Mouse (Mus musculus): ENCODE data around the gene Epha5.

Gene Epha5

GRCm38 (mm10) chr5:84313619-84314018 is 103.6 kb downstream of the Epha5 start:
- no peak for DNase-seq (ENCODE audit: low spot score in 2 of 2)

GRCm38 (mm10) chr5:84298878-84299736 is 118.1 kb downstream of the Epha5 start:
- DNase-seq (ENCODE audit: low spot score in 2 of 2), result no peak

DNA sequence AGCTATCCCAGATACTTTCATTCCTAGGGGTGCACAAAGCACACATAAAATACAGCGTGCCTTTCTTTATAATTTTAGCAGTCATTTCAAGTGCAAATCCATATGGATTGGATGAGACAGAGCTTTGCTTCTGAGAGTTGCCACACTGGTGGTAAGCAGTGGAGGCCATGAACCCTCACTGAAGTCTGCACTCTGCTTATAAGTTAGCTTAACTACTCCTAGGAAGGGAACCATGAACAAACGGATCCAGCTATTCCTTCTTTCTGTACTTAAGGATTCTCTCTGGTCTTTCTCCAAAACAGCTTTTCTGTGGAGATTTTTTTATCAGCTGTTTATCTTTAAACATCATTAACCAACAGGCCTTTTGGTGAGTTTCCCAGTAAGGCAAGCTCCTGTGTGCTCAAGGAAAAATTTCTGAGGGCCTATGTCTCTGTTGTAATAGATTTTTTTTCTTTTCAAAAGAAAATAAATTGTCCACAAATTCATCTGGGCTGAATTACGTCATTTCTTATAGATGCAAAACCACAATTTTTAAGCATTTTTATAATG is 127.7 kb downstream of the Epha5 start:
- DNase-seq (ENCODE audit: low spot score in 2 of 2), result no peak

- DNase-seq (ENCODE audit: low spot score in 2 of 2), result no peak
Measured at GRCm38 (mm10) chr5:84281290-84282017, 135.7 kb downstream of the Epha5 start.

DNA sequence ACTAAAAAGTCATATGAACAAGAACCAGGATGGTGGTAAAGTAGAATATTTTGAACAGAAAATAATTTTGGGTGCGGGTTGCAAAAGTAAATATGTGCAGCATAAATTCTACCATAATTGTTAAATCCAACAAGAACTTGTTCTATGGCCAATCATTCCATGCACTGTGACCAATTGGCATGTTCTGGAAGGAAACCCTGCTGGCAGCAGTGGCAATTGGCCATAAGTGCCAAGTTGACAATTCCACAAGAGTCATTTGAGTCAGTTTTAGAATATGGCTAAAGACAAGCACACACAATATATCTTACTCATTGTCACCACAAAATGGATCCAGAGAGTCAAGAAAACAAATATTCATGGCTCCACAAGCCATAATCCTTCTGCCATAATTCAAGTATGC is 140.2 kb downstream of the Epha5 start:
- DNase-seq (ENCODE audit: low spot score in 2 of 2), result no peak

- DNase-seq (ENCODE audit: low spot score in 2 of 2), result no peak
Measured at GRCm38 (mm10) chr5:84265407-84265806, 151.8 kb downstream of the Epha5 start.

DNA sequence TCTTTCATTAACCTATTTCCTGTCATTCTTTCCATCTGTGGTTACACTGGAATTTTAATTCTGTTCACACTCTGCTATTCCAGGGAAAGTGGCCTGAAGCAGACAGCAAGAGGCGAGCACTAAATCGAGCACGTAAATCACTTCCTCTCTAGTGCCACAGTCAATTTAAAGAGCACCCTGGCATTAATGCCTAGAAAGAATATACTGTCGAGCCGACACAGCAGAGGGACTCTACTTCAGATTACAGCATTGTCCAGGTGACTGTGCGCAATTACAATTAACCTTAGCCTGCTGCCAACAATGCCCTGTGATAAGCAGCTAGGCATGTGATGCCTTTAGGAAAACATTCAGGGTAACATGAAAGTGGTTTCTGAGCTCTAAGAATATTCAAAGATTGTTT is 153.2 kb downstream of the Epha5 start:
- no peak for DNase-seq (ENCODE audit: low spot score in 2 of 2)

DNA sequence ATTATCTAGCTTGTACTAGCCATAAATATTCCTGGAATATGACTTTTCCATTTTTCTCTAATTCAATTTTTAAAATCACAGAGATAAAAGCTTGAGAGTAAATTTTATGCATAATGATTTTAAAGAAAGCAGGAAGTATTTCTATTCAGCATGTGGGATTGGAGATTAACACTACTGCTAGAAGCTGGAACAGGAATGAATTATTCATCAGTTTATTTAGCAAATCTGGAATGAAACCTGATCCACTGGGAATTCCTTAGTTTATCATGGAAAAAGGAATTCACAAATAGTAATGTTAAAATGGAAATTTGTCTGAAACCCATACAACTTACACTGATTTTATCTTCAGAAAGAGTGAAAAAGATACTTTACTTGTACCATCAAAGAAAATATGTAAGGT is 187.2 kb downstream of the Epha5 start:
- DNase-seq (ENCODE audit: low spot score in 2 of 2), result no peak

DNA sequence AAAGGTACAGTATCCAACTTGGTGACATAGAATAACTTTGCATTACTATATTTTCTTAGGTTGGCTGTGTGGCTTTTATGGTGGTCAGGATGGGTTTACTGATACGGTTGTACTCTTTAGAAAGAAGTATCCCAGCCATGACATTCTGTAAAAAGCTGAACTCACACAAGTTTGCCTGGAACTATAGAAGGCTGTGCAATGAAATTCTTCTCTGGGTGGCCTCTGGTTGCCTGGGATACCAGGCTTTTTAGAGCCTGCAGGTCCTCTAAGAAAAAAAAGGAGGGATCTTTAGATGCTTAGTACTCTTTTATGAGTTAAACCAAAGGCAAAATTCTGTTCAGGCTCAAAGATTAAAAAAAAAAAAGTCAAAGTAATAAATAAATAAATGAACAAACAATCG is 208.6 kb downstream of the Epha5 start:
- no peak for DNase-seq (ENCODE audit: low spot score in 2 of 2)

- DNase-seq (ENCODE audit: low spot score in 2 of 2), result no peak
Measured at GRCm38 (mm10) chr5:84193348-84193747, 223.8 kb downstream of the Epha5 start.

DNA sequence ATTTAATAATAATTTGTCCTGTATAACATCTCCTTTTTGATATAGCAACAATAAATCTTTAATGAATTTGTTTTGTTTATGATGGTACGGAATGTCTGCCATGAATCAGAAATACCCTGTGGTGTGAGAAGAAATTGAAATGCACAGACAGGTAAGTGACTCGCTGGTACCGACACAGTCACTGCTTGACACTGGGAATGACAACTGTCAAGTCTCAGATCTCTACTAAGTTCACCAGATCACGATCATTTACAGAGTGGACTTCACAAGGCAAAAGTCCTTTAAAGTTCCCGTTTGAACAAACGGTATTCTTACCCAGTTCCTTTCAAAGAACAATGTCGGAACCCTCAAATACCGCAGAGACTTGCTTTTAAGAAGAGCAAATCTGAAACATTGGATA is 233.0 kb downstream of the Epha5 start:
- no peak for DNase-seq (ENCODE audit: low spot score in 2 of 2)

DNA sequence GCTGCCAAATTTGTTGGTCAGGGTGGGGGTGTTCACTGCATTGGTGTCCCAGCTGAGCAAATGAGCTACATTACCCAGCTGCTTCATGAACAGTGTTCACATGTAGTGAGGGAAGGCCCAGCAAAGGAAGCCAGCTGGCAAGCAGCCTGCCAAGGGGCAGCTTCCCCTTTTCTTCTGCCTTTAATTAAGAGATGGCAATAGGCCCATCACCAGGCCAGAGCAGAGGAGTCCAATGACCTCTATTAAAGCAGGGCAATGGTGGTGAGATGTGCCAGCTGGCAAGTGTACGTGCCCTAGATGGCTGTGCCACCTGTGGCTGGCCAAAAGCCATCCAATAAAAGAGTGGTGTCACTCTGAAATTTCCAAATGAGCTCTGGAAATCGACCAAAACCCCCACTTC is 264.1 kb downstream of the Epha5 start:
- no peak for DNase-seq (ENCODE audit: low spot score in 2 of 2)

- no peak for DNase-seq (ENCODE audit: low spot score in 2 of 2)
Measured at GRCm38 (mm10) chr5:84142138-84142537, 275.0 kb downstream of the Epha5 start.

DNA sequence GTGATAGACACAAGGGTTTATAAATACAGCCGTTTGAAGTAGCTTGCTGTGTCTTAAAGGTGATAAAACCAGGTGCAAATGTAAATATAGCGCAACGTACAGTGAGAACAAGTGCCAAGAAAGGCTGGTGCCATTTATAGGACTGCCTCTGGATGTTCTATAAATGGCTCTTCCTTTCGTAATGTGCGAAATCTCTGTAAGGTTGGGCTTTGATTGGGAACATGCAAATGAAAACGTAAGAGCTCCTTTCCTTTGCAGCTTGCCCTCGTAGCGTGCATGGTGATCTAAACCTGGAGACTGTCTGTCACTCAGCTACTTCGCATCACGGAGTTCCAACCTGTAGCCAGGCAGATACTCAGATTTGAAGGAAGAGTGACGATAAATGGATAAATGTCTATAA is 321.2 kb downstream of the Epha5 start:
- DNase-seq (ENCODE audit: low spot score in 2 of 2), result no peak

- DNase-seq (ENCODE audit: low spot score in 2 of 2), result no peak
Measured at GRCm38 (mm10) chr5:84081321-84081720, 335.9 kb downstream of the Epha5 start.

- DNase-seq (ENCODE audit: low spot score in 2 of 2), result no peak
Measured at GRCm38 (mm10) chr5:84070976-84071375, 346.2 kb downstream of the Epha5 start.

GRCm38 (mm10) chr5:84053880-84054279 is 363.3 kb downstream of the Epha5 start:
- no peak for DNase-seq (ENCODE audit: low spot score in 2 of 2)

GRCm38 (mm10) chr5:84037250-84037963 is 379.8 kb downstream of the Epha5 start:
- no peak for DNase-seq (ENCODE audit: low spot score in 2 of 2)
